Mouse (Mus musculus): ENCODE results near the gene Bcl2l10. TPM values are rescaled to one million over a fixed set of nuclear protein-coding genes. Genes with fewer than 3 reads are reported as not detected.

The Bcl2l10 gene
- polyA plus RNA-seq, 1 experiment from 2014 or later = not detected

- H3K36me3 ChIP-seq (replicated peaks) = no peaks in the 10 kb centered on the region
- H3K4me1 ChIP-seq = peaks cover 32% of the 10 kb centered on the region
- 70% methylated on average over 3 of the region's 3 CpGs for WGBS
- H3K27ac ChIP-seq (replicated peaks) = no peak overlapping the region
- no peak for DNase-seq (ENCODE audit: low spot score)
- no peaks in the 10 kb centered on the region for H3K9me3 ChIP-seq
- peak overlapping the region; percentile 81 for H3K4me3 ChIP-seq
- no peaks in the 10 kb centered on the region for H3K27me3 ChIP-seq (replicated peaks; ENCODE audit: low read depth, poor library complexity, severe bottlenecking)
Observed at GRCm38 (mm10) chr9:75315238-75315637, 32.3 kb upstream of the Bcl2l10 start.

GRCm38 (mm10) chr9:75316771-75317170 is 30.8 kb upstream of the Bcl2l10 start:
- no peaks in the 10 kb centered on the region for H3K9me3 ChIP-seq
- H3K4me3 ChIP-seq = no peak overlapping the region
- WGBS = 90% methylated on average over 6 of the region's 6 CpGs
- no peak overlapping the region for H3K27ac ChIP-seq (replicated peaks)
- no peak for DNase-seq (ENCODE audit: low spot score)
- H3K4me1 ChIP-seq = peaks cover 32% of the 10 kb centered on the region
- H3K27me3 ChIP-seq (replicated peaks; ENCODE audit: low read depth, poor library complexity, severe bottlenecking) = no peaks in the 10 kb centered on the region
- no peaks in the 10 kb centered on the region for H3K36me3 ChIP-seq (replicated peaks)

- 97% methylated on average over 2 of the region's 2 CpGs for WGBS
- DNase-seq (ENCODE audit: low spot score) = no peak
- no peak overlapping the region for H3K4me3 ChIP-seq
- H3K36me3 ChIP-seq (replicated peaks) = no peaks in the 10 kb centered on the region
- no peaks in the 10 kb centered on the region for H3K27me3 ChIP-seq (replicated peaks; ENCODE audit: low read depth, poor library complexity, severe bottlenecking)
- H3K27ac ChIP-seq (replicated peaks) = no peak overlapping the region
- no peaks in the 10 kb centered on the region for H3K9me3 ChIP-seq
- peaks cover 34% of the 10 kb centered on the region for H3K4me1 ChIP-seq
Observed at GRCm38 (mm10) chr9:75318196-75318595, 29.4 kb upstream of the Bcl2l10 start.

GRCm38 (mm10) chr9:75319365-75319764 is 28.2 kb upstream of the Bcl2l10 start:
- no peaks in the 10 kb centered on the region for H3K36me3 ChIP-seq (replicated peaks)
- peak overlapping the region; percentile 30; the same call in 1 of the 2 replicates for H3K27ac ChIP-seq (replicated peaks)
- no peak overlapping the region for H3K4me3 ChIP-seq
- WGBS = 66% methylated on average over 3 of the region's 3 CpGs
- H3K9me3 ChIP-seq = no peaks in the 10 kb centered on the region
- DNase-seq (ENCODE audit: low spot score) = peak; percentile 24
- no peaks in the 10 kb centered on the region for H3K27me3 ChIP-seq (replicated peaks; ENCODE audit: low read depth, poor library complexity, severe bottlenecking)
- peaks cover 23% of the 10 kb centered on the region for H3K4me1 ChIP-seq

GRCm38 (mm10) chr9:75322099-75322885 is 25.3 kb upstream of the Bcl2l10 start:
- 81% methylated on average over 13 of the region's 13 CpGs for WGBS
- H3K9me3 ChIP-seq = no peaks in the 10 kb centered on the region
- H3K36me3 ChIP-seq (replicated peaks) = peaks cover 5% of the 10 kb centered on the region; the same call in 1 of the 2 replicates
- H3K4me3 ChIP-seq = no peak overlapping the region
- H3K27me3 ChIP-seq (replicated peaks; ENCODE audit: low read depth, poor library complexity, severe bottlenecking) = no peaks in the 10 kb centered on the region
- H3K27ac ChIP-seq (replicated peaks) = no peak overlapping the region
- peaks cover 9% of the 10 kb centered on the region for H3K4me1 ChIP-seq
- no peak for DNase-seq (ENCODE audit: low spot score)

GRCm38 (mm10) chr9:75328047-75328446 is 19.5 kb upstream of the Bcl2l10 start:
- Histone ChIP-seq H3K4me1 (no peaks in the 10 kb centered on the region), H3K36me3 (replicated peaks) (peaks cover 39% of the 10 kb centered on the region), H3K27ac (replicated peaks) (no peak overlapping the region), H3K4me3 (no peak overlapping the region), H3K9me3 (no peaks in the 10 kb centered on the region), H3K27me3 (replicated peaks; ENCODE audit: low read depth, poor library complexity, severe bottlenecking) (no peaks in the 10 kb centered on the region)
- 94% methylated on average over 3 of the region's 3 CpGs for WGBS
- no peak for DNase-seq (ENCODE audit: low spot score)

- Histone ChIP-seq H3K4me3 (no peak overlapping the region), H3K27me3 (replicated peaks; ENCODE audit: low read depth, poor library complexity, severe bottlenecking) (no peaks in the 10 kb centered on the region), H3K4me1 (no peaks in the 10 kb centered on the region), H3K27ac (replicated peaks) (no peak overlapping the region), H3K36me3 (replicated peaks) (peaks cover 54% of the 10 kb centered on the region), H3K9me3 (no peaks in the 10 kb centered on the region)
- DNase-seq (ENCODE audit: low spot score) = no peak
- WGBS = 95% methylated on average over 8 of the region's 8 CpGs
Observed at GRCm38 (mm10) chr9:75330821-75331220, 16.7 kb upstream of the Bcl2l10 start.

GRCm38 (mm10) chr9:75334440-75334839 is 13.1 kb upstream of the Bcl2l10 start:
- no peaks in the 10 kb centered on the region for H3K9me3 ChIP-seq
- H3K27ac ChIP-seq (replicated peaks) = no peak overlapping the region
- no peak overlapping the region for H3K4me3 ChIP-seq
- peaks cover 78% of the 10 kb centered on the region for H3K36me3 ChIP-seq (replicated peaks)
- H3K27me3 ChIP-seq (replicated peaks; ENCODE audit: low read depth, poor library complexity, severe bottlenecking) = no peaks in the 10 kb centered on the region
- H3K4me1 ChIP-seq = no peaks in the 10 kb centered on the region
- 77% methylated on average over 4 of the region's 4 CpGs for WGBS
- DNase-seq (ENCODE audit: low spot score) = no peak

- Histone ChIP-seq H3K4me1 (no peaks in the 10 kb centered on the region), H3K36me3 (replicated peaks) (peaks cover 63% of the 10 kb centered on the region), H3K27ac (replicated peaks) (no peak overlapping the region), H3K9me3 (no peaks in the 10 kb centered on the region), H3K4me3 (no peak overlapping the region), H3K27me3 (replicated peaks; ENCODE audit: low read depth, poor library complexity, severe bottlenecking) (no peaks in the 10 kb centered on the region)
- DNase-seq (ENCODE audit: low spot score) = no peak
- 92% methylated on average over 6 of the region's 6 CpGs for WGBS
Observed at GRCm38 (mm10) chr9:75338016-75338415, 9.5 kb upstream of the Bcl2l10 start.

GRCm38 (mm10) chr9:75342433-75342832 is 5.1 kb upstream of the Bcl2l10 start:
- Histone ChIP-seq H3K4me1 (no peaks in the 10 kb centered on the region), H3K27me3 (replicated peaks; ENCODE audit: low read depth, poor library complexity, severe bottlenecking) (no peaks in the 10 kb centered on the region), H3K4me3 (no peak overlapping the region), H3K9me3 (no peaks in the 10 kb centered on the region), H3K27ac (replicated peaks) (no peak overlapping the region), H3K36me3 (replicated peaks) (peaks cover 46% of the 10 kb centered on the region)
- WGBS = 84% methylated on average over 4 of the region's 4 CpGs
- DNase-seq (ENCODE audit: low spot score) = no peak

- Histone ChIP-seq H3K27me3 (replicated peaks; ENCODE audit: low read depth, poor library complexity, severe bottlenecking) (no peaks in the 10 kb centered on the region), H3K27ac (replicated peaks) (no peak overlapping the region), H3K4me3 (no peak overlapping the region), H3K4me1 (no peaks in the 10 kb centered on the region), H3K36me3 (replicated peaks) (peaks cover 23% of the 10 kb centered on the region), H3K9me3 (no peaks in the 10 kb centered on the region)
- 92% methylated on average over 17 of the region's 17 CpGs for WGBS
- DNase-seq (ENCODE audit: low spot score) = no peak
Observed at GRCm38 (mm10) chr9:75348066-75348465, 508 bp downstream of the Bcl2l10 start.

- Histone ChIP-seq H3K27me3 (replicated peaks; ENCODE audit: low read depth, poor library complexity, severe bottlenecking) (no peaks in the 10 kb centered on the region), H3K27ac (replicated peaks) (no peak overlapping the region), H3K4me3 (no peak overlapping the region), H3K9me3 (no peaks in the 10 kb centered on the region), H3K4me1 (no peaks in the 10 kb centered on the region), H3K36me3 (replicated peaks) (peaks cover 20% of the 10 kb centered on the region)
- no peak for DNase-seq (ENCODE audit: low spot score)
- WGBS = 63% methylated on average over 3 of the region's 3 CpGs
Observed at GRCm38 (mm10) chr9:75348641-75349040, 1.1 kb downstream of the Bcl2l10 start.

GRCm38 (mm10) chr9:75353094-75353493 is 5.5 kb downstream of the Bcl2l10 start:
- H3K4me3 ChIP-seq = no peak overlapping the region
- no peaks in the 10 kb centered on the region for H3K27me3 ChIP-seq (replicated peaks; ENCODE audit: low read depth, poor library complexity, severe bottlenecking)
- WGBS = 77% methylated on average over 8 of the region's 8 CpGs
- H3K4me1 ChIP-seq = no peaks in the 10 kb centered on the region
- H3K9me3 ChIP-seq = no peaks in the 10 kb centered on the region
- no peak overlapping the region for H3K27ac ChIP-seq (replicated peaks)
- no peak for DNase-seq (ENCODE audit: low spot score)
- H3K36me3 ChIP-seq (replicated peaks) = 0 out of 2 replicates have a peak, but pooled peaks cover 1% of the 10 kb centered on the region
